Mouse (Mus musculus) MEL (cell line): ENCODE data around the gene Ckap5. TPM values are rescaled to one million over a fixed set of nuclear protein-coding genes. Genes with fewer than 3 reads are reported as not detected.

ENCODE experiments used
- DNase-seq: peaks from one replicate; pipeline ENCODE4 v3.0.0; 2011; ENCODE audit warnings: low read depth, low spot score
- H3K27ac ChIP-seq: 2 replicates; pipeline ENCODE4 v1.5.1; 2012; ENCODE audit warnings: low read depth, mild to moderate bottlenecking, control low read depth, low read length, moderate library complexity; ENCODE audit not compliant: control insufficient read depth
- H3K27me3 ChIP-seq, 2 experiments: fragments of 150-350 bp in 1 of 2; sonication (generic) in 1 of 2; 2 replicates each; pipeline ENCODE4 v1.6.1; 2012; ENCODE audit warnings: low read length in 2 of 2, mild to moderate bottlenecking in 2 of 2, improper control_type of control experiment in 1 of 2, moderate library complexity in 1 of 2; ENCODE audit not compliant: insufficient read depth in 2 of 2, control insufficient read depth in 1 of 2
- H3K36me3 ChIP-seq, 2 experiments: 2 replicates each; pipeline ENCODE4 v1.6.1; 2012 to 2014; ENCODE audit warnings: low read length in 2 of 2, improper control_type of control experiment in 1 of 2, inconsistent platforms in 1 of 2, mild to moderate bottlenecking in 1 of 2; ENCODE audit not compliant: insufficient read depth in 2 of 2, control insufficient read depth in 1 of 2
- H3K4me1 ChIP-seq, 2 experiments: fragments of 150-350 bp in 1 of 2; sonication (generic) in 1 of 2; 2 replicates each; pipeline ENCODE4 v1.6.1; 2012; ENCODE audit warnings: low read length in 2 of 2, improper control_type of control experiment in 1 of 2, mild to moderate bottlenecking in 1 of 2; ENCODE audit not compliant: insufficient read depth in 2 of 2, control insufficient read depth in 1 of 2
- H3K4me3 ChIP-seq, 2 experiments: fragments of 150-350 bp in 1 of 2; sonication (generic) in 1 of 2; 2 replicates each; pipeline ENCODE4 v1.5.1; 2012; ENCODE audit warnings: low read depth in 2 of 2, low read length in 2 of 2, mild to moderate bottlenecking in 2 of 2, moderate library complexity in 2 of 2, control low read depth in 1 of 2, improper control_type of control experiment in 1 of 2; ENCODE audit not compliant: control insufficient read depth in 1 of 2, insufficient read depth in 1 of 2
- H3K79me2 ChIP-seq: 2 replicates; pipeline ENCODE4 v1.6.1; 2012; ENCODE audit warnings: mild to moderate bottlenecking, low read length, moderate library complexity; ENCODE audit not compliant: control insufficient read depth, poor library complexity, insufficient read depth
- H3K9ac ChIP-seq: 2 replicates; pipeline ENCODE4 v1.6.1; 2012; ENCODE audit warnings: low read depth, mild to moderate bottlenecking, control low read depth, low read length, moderate library complexity; ENCODE audit not compliant: control insufficient read depth, poor library complexity, severe bottlenecking
- H3K9me3 ChIP-seq: fragments of 150-350 bp; sonication (generic); replicated peaks from 2 replicates; pipeline ENCODE4 v1.6.1; 2012; ENCODE audit warnings: mild to moderate bottlenecking, low read length, improper control_type of control experiment, moderate library complexity; ENCODE audit not compliant: insufficient read depth
- BHLHE40 ChIP-seq: IDR thresholded peaks from 2 replicates; pipeline ENCODE4 v1.6.1; 2012; ENCODE audit warnings: low read depth, mild to moderate bottlenecking, inconsistent platforms, low read length, improper control_type of control experiment, borderline replicate concordance
- ELF1 ChIP-seq: IDR thresholded peaks from 2 replicates; pipeline ENCODE4 v1.6.1; 2014; ENCODE audit warnings: low read depth, mild to moderate bottlenecking, inconsistent platforms, low read length, improper control_type of control experiment, moderate library complexity
- EP300 ChIP-seq, 2 experiments: IDR thresholded peaks; 2 replicates each; pipeline ENCODE4 v1.6.1; 2011; ENCODE audit warnings: improper control_type of control experiment in 2 of 2, low read length in 2 of 2, low read depth in 1 of 2, mild to moderate bottlenecking in 1 of 2
- GABPA ChIP-seq: IDR thresholded peaks from 2 replicates; pipeline ENCODE4 v1.6.1; 2012; ENCODE audit warnings: low read depth, mild to moderate bottlenecking, inconsistent platforms, low read length, improper control_type of control experiment, moderate library complexity
- GATA1 ChIP-seq: IDR thresholded peaks from 2 replicates; pipeline ENCODE4 v1.6.1; 2011; ENCODE audit warnings: low read depth, low read length, improper control_type of control experiment
- HCFC1 ChIP-seq: IDR thresholded peaks from 2 replicates; pipeline ENCODE4 v1.6.1; 2012; ENCODE audit warnings: low read depth, mild to moderate bottlenecking, inconsistent platforms, low read length, improper control_type of control experiment, moderate library complexity
- JUND ChIP-seq: IDR thresholded peaks from 2 replicates; pipeline ENCODE4 v1.6.1; 2011; ENCODE audit warnings: low read depth, mild to moderate bottlenecking, improper control_type of control experiment, low read length
- KAT2A ChIP-seq: conservative IDR thresholded peaks from 2 replicates; pipeline ENCODE4 v1.6.1; 2012; ENCODE audit warnings: low read depth, low read length, improper control_type of control experiment, inconsistent platforms
- MAFK ChIP-seq: IDR thresholded peaks from 2 replicates; pipeline ENCODE4 v1.6.1; 2011; ENCODE audit warnings: low read depth, mild to moderate bottlenecking, low read length, improper control_type of control experiment, borderline replicate concordance
- MAX ChIP-seq: IDR thresholded peaks from 2 replicates; pipeline ENCODE4 v1.6.1; 2011; ENCODE audit warnings: low read length, improper control_type of control experiment
- MEF2A ChIP-seq: IDR thresholded peaks from 2 replicates; pipeline ENCODE4 v1.6.1; 2014; ENCODE audit warnings: low read depth, mild to moderate bottlenecking, inconsistent platforms, low read length, improper control_type of control experiment; ENCODE audit not compliant: poor library complexity, insufficient replicate concordance, severe bottlenecking; ENCODE audit errors: extremely low read depth
- MXI1 ChIP-seq: IDR thresholded peaks from 2 replicates; pipeline ENCODE4 v1.6.1; 2011; ENCODE audit warnings: mild to moderate bottlenecking, low read depth, low read length, improper control_type of control experiment
- NELFE ChIP-seq: IDR thresholded peaks from 2 replicates; pipeline ENCODE4 v1.6.1; 2011; ENCODE audit warnings: low read depth, low read length, improper control_type of control experiment
- NRF1 ChIP-seq: IDR thresholded peaks from 2 replicates; pipeline ENCODE4 v1.6.1; 2014; ENCODE audit warnings: low read depth, mild to moderate bottlenecking, inconsistent platforms, low read length, improper control_type of control experiment, moderate library complexity; ENCODE audit not compliant: poor library complexity, insufficient read depth, severe bottlenecking
- POLR2A ChIP-seq, 2 experiments: IDR thresholded peaks; 2 replicates each; pipeline ENCODE4 v1.6.1; 2011 to 2012; ENCODE audit warnings: low read length in 2 of 2, mild to moderate bottlenecking in 2 of 2, control low read depth in 1 of 2, improper control_type of control experiment in 1 of 2, low read depth in 1 of 2, moderate library complexity in 1 of 2; ENCODE audit not compliant: control insufficient read depth in 1 of 2, insufficient read depth in 1 of 2, poor library complexity in 1 of 2
- RAD21 ChIP-seq: IDR thresholded peaks from 2 replicates; pipeline ENCODE4 v1.6.1; 2011; ENCODE audit warnings: mild to moderate bottlenecking, low read depth, low read length, improper control_type of control experiment
- RCOR1 ChIP-seq: IDR thresholded peaks from 2 replicates; pipeline ENCODE4 v1.6.1; 2012; ENCODE audit warnings: low read depth, mild to moderate bottlenecking, inconsistent platforms, low read length, improper control_type of control experiment
- USF1 ChIP-seq: IDR thresholded peaks from 2 replicates; pipeline ENCODE4 v1.6.1; 2014; ENCODE audit warnings: low read depth, mild to moderate bottlenecking, inconsistent platforms, low read length, improper control_type of control experiment, moderate library complexity
- USF2 ChIP-seq, 2 experiments: IDR thresholded peaks; 2 replicates each; pipeline ENCODE4 v1.6.1; 2011 to 2012; ENCODE audit warnings: improper control_type of control experiment in 2 of 2, low read length in 2 of 2, borderline replicate concordance in 1 of 2, inconsistent platforms in 1 of 2, low read depth in 1 of 2, mild to moderate bottlenecking in 1 of 2; ENCODE audit not compliant: insufficient read depth in 1 of 2
- ZC3H11A ChIP-seq: IDR thresholded peaks from 2 replicates; pipeline ENCODE4 v1.6.1; 2012; ENCODE audit warnings: low read depth, mild to moderate bottlenecking, inconsistent platforms, low read length, improper control_type of control experiment
- ZMIZ1 ChIP-seq: IDR thresholded peaks from 2 replicates; pipeline ENCODE4 v1.6.1; 2012; ENCODE audit warnings: low read depth, mild to moderate bottlenecking, inconsistent platforms, low read length, improper control_type of control experiment, moderate library complexity
- polyA plus RNA-seq, 2 experiments: library from polyadenylated mRNA; stranded (reverse) in 1 of 2; unstranded in 1 of 2; fragments of >175 nt in 1 of 2; fragments of >200 nt in 1 of 2; gene quantifications; 2 replicates each; pipeline versions ENCODE4 v1.2.1 to v1.2.4; 2012; ENCODE audit warnings: low replicate concordance in 2 of 2, low read depth in 1 of 2; ENCODE audit not compliant: insufficient read length in 2 of 2, insufficient read depth in 1 of 2, missing spikeins in 1 of 2
- total RNA-seq: library from RNA; depleted of rRNA; stranded (reverse); fragments of 300-350 nt; gene quantifications from 2 replicates; pipeline ENCODE4 v1.2.3, GENCODE M21; 2012

Ckap5 gene
- total and polyA plus RNA-seq, 3 experiments: 44.0 to 57.1 (median 45.3) TPM

- TF ChIP-seq USF2 (IDR thresholded peaks at IDR 0.05; ENCODE audit: borderline replicate concordance in 1 of 2, insufficient read depth in 1 of 2, low read depth in 1 of 2, low read length in 2 of 2) (peak in 1 of 2 experiments; percentile 56; a peak in 1 of 4 replicates), MEF2A (no peak), ELF1 (peak; percentile 99), GATA1 (no peak), KAT2A (peak; percentile 86), RAD21 (no peak), USF1 (peak; percentile 94), MXI1 (peak; percentile 95), JUND (no peak), POLR2A (IDR thresholded peaks at IDR 0.05; ENCODE audit: control insufficient read depth in 1 of 2, insufficient read depth in 1 of 2, low read depth in 1 of 2, low read length in 2 of 2, poor library complexity in 1 of 2) (peak; percentile 61 to 88; a peak in 3 of 4 replicates)
These were observed 123.2 kb downstream of the Ckap5 start, which contains the start of the genes Zfp408 and Arhgap1 (continued) for GRCm38 (mm10) chr2:91649553-91650359.

GRCm38 (mm10) chr2:91650360-91650995 lies 123.9 kb downstream of the Ckap5 start:
- DNase-seq: peak; percentile 88
- Histone ChIP-seq H3K36me3 (peaks cover 0 to 4% of the 10 kb centered on the region in 2 experiments; a peak in 3 of 4 replicates), H3K27ac (peak overlapping the region; percentile 90), H3K9me3 (no peaks in the 10 kb centered on the region), H3K27me3 (no peaks in the 10 kb centered on the region), H3K79me2 (peaks cover 26% of the 10 kb centered on the region), H3K4me3 (peak overlapping the region; percentile 79 to 83), H3K9ac (peak overlapping the region; percentile 75), H3K4me1 (peaks cover 0 to 5% of the 10 kb centered on the region in 2 experiments; a peak in 2 of 4 replicates)
- TF ChIP-seq NELFE: no peak
- no peak for TF ChIP-seq BHLHE40
- no peak for TF ChIP-seq HCFC1
- TF ChIP-seq NRF1: no peak
- no peak for TF ChIP-seq ZMIZ1
- 0 out of 2 replicates have a peak, but pooled peaks have one; percentile 45 for TF ChIP-seq RCOR1
- no peak for TF ChIP-seq GABPA
- TF ChIP-seq MAFK: no peak
- 0 out of 4 replicates have a peak, but pooled peaks of 1 of the 2 experiments have one; percentile 34 for TF ChIP-seq EP300 (IDR thresholded peaks at IDR 0.05; ENCODE audit: low read depth in 1 of 2, low read length in 2 of 2)
- TF ChIP-seq ZC3H11A: no peak
- TF ChIP-seq MAX: peak; percentile 43; the same call in 1 of the 2 replicates
- TF ChIP-seq GATA1: peak; percentile 52; the same call in 1 of the 2 replicates
